Mouse (Mus musculus) cerebellum, adult 2 months (tissue): Measurements from ENCODE around the gene 3110040N11Rik.

Source experiments
- CTCF ChIP-seq: fragments of 200-500 bp; IDR thresholded peaks from 2 replicates; pipeline ENCODE4 v1.5.1; 2011; ENCODE audit warnings: low read depth, mild to moderate bottlenecking, control low read depth, low read length, moderate library complexity, borderline replicate concordance; ENCODE audit not compliant: insufficient read depth
- POLR2A ChIP-seq: fragments of 200-500 bp; IDR thresholded peaks from 2 replicates; pipeline ENCODE4 v1.6.1; 2011; ENCODE audit warnings: low read length, control low read depth, borderline replicate concordance; ENCODE audit not compliant: insufficient read depth

DNA sequence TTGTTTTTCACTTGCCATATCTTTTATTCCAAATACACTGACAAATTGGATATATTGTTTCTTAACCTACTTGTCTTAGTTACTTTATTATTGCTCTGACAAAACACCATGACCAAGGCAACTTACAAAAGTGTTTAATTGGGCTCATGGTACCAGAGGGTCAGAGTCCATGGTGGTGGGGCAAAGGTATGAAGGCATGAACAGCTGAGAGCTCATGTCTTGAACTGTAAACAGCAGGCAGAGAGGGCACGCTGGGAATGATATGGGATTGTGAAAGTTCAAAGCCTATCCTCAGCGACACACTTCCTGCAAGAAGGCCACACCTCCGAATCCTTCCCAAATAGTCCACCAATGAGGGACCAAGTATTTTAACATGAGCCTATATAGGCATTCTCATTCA lies 41.3 kb downstream of the 3110040N11Rik start:
- TF ChIP-seq CTCF, result no peak
- no peak for TF ChIP-seq POLR2A
